Mouse (Mus musculus) CD8-positive naive resting alpha-beta T cell, adult 2 months (primary cell): Measurements from ENCODE around the gene Pdzd2.

Source experiments
- DNase-seq, 2 experiments: peaks; one replicate each; pipeline ENCODE4 v3.0.0; 2022; ENCODE audit warnings: low read depth in 2 of 2, low spot score in 2 of 2

Gene Pdzd2

DNA sequence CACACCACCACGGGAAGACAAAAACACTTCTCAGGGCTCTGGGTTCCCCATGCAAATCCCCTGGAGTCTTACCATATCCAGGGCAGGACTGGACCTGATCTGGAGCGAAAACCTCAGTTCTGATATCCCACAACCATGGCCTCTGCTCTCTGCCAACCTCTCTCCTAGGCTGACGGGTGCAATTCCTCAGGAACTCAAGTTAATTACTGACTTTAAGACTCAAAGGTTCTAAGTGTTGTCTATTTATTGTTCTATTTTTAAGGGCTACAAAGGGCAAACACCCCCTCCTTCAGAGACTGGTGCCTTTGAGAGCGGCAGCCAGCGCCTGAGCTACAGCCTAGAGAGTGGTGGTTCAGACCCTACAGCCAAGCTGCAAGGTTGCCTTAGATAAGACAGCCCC is 65.7 kb downstream of the Pdzd2 start:
- DNase-seq, result no peak

DNA sequence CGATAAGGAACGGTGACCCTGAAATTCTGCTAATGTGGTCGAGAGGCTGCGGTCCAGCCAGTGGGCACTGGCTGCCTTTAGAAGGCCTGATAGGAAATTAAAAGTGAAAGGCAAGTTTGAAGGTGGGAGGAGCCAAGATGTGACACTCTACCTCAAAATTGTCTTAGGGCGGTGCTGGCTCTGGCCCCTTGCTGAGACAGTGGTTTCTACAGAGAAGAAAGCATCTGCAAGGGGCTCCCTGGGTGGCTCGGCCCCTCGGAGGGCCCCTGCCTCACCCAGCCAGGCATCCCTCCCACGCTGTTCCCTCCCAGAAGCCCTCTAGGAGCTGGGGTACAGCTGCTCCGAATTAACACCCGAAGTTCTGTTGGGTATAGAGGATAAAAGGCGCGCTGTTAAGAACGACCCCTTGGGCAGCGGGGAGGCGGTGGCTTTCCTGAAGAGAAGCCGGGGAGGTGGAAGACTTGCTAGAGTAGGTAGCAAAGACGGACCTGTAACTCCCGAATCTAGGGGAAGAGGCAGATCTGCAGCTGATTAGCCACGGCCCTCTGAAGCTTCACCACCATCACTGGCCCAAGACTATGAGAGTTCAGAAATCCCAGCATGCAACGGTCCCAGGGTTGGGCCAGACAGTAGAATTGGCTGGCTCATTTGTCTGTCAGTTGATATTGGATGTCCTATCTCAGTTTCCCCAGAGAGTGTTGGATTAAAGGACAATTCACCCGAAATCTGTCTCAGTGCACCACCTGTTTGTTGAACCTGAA is 71.8 kb downstream of the Pdzd2 start:
- DNase-seq, result peak in 1 of 2 experiments; percentile 6

DNA sequence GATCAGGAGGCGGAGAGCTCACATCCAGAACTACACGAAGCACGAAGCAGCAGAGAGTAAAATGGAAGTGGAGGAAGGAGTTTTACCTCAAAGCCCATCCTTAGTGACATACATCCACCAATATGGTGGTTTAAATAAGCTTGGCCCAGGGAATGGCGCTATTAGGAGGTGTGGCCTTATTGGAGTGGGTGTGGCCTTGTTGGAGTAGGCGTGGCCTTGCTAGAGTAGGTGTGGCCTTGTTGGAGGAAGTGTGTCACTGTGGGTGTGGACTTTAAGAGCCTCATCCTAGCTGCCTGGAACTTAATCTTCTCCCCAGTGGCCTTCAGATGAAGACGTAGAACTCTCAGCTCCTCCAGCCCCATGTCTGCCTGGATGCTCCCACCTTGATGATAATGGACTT is 73.8 kb downstream of the Pdzd2 start:
- no peak for DNase-seq

DNA sequence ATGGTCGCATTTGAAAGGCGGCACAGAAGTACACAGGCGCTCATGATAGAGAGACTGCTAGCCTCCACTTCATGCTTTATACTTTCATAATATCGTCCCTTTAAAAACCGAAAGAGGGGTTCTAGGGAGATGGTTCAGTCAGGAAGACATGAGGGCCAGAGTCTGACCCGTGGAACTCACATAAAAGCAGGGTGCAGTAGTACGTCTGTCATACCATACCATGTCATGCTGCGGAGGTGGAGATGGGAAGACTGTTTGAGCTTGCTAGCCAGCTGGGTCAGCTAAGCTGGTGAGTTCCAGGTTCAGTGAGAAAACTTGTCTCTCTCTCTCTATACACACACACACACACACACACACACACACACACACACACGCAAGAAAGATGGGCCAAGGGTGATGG is 76.4 kb downstream of the Pdzd2 start:
- DNase-seq, result no peak

DNA sequence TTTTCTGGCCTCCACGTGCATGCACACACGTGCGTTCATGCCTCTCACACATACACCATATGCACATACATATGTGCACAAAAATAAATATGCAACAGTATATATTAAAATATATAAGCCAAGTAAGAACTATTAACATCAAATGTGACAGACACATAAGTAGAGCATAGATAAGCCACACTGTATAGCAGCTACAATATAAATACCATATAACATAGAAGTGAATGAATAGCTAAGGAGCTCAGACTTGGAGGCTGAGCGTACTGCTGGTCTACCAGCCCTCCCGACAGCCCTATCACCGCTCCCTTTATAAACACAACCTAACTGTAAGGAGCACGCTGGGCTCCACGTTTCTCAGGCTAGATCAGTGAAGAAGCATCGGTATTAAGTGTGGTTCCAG is 79.4 kb downstream of the Pdzd2 start:
- DNase-seq, result no peak

DNA sequence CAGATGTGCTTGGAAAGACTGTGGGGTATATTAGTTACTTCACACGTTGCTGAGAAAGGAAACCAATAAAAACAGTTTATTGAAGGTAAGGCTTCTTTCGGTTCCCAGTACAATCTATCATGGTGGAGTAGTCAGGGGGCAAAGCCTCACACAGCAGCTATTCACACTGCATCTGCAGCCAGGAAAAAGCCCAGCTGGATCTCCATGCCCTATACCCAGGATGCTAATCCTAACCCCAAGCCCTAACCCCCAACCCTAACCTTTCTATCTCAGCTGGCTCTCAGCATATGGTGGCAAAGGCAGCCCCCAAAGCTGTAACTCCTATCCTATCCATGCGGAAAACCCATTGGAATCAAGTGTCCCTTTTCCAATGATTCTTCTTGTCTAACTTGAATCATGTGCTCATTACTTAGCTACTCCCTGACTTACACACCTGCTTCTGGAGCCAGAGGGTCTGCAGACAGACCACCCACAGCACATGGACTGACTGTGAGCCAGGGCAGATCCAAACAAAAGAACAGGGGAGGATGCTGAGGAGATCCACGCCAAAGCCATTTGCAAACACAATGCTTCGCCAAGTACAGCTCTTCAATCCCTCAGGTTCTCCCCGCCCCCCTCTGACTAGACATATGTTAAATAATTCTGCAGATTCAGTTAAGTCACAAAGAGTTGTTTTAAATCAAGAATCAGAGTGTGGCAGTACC is 83.6 kb downstream of the Pdzd2 start:
- DNase-seq, result no peak

DNA sequence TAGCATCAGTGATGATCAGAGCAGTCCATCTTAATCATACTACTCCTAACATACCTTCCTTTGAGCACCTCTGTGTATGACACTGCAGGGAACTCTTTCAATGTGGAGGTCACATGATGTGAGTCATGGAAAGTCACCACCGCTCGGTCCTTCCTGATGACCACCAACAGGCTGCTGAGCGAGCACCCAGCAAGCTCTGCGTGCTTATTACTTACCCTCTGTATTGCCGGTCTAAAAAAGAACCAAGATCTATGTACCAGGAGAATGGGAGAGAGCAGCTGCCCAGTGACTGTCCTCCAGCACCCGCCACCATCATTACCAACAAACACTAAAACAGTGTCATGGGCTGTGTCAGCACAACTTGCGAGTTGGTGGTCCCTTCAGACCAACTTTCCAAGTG is 84.4 kb downstream of the Pdzd2 start:
- no peak for DNase-seq

DNA sequence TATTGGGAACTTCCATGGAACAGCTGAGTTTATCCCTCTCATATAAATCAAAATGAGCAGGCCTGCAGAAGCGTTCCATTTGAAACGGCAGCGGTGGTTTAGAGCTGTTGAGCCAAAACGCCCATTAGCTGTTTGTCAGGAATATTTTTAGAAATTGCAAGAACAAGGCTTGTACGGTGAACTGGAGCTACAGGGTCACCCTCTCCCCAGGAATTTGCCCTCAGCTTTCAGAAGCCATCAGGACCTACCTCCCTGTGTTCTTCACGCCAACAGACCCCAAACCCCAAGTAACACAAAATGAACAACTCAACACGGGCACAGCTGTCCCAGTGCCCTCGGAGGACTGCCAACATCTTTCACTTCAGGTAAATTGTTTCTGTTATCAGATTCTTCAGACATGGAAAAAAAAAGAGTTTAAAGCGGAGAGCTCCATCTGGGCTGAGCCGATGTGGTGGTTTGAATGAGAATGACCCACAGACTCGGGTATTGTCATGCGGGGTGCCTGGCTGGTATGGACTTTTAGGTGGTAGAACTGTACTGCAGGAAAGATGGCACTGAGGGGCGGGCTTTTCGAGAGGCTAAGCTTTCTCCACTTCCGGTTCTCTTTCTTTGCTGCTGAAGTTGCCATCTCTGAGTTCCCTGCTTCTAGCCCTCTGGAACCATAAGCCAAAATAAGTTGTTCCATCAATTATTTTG is 87.2 kb downstream of the Pdzd2 start:
- DNase-seq, result no peak

DNA sequence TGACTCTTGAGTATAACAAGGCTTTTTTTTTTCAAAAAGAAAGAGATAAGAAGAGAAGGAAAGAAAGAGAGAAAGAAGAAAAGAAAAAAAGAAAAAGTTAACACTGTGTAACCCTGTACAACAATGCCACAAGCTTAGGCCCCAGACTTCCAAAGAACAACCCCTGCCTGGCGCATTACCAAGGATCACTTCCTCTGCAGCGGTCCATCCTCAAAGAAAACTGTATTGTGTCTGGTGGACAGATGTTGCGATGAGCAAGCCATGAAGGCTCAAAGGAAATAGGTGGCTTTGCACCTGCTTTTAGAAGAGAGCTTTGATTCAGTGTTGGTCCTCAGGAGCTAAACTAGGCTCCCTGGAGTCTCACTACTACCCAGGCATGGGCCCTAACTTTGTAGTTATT is 89.5 kb downstream of the Pdzd2 start:
- no peak for DNase-seq

DNA sequence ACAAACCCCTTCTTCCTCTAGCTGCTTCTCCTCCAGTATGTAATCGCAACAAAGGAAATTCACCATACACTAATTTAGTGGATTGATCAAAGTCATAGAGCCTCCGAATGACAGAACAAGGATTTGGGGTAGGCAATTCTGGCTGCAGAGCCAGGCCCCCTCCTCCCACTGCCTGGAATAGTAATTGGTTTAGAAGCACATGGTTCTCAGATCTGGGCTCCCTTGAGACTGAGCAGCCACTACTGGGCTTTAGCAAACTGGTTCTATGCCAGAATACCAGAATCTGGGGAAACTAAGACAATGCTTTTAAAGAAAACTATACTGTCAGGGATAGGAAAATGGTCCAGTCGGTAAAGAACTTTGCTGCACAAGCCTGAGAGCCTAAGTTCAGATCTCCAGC is 90.0 kb downstream of the Pdzd2 start:
- DNase-seq, result no peak

DNA sequence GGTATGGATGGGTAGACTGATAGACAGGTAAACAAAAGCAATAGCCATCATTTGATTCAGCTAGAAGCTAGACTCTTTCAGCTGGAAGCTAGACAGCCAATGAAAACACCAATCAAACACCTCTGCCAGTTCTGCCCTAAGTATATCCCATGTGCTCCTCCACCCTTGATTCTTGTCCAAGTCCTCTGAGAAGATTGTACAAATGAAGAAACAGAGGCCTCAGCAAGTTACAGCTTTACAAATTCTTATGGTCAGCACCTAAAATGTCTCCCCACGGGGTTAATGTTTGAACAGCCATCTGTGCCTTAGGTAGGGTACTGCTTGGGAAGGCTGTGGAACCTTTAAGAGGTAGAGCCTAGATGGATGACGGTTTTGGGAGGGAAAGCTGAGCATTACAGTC is 90.6 kb downstream of the Pdzd2 start:
- DNase-seq, result no peak

DNA sequence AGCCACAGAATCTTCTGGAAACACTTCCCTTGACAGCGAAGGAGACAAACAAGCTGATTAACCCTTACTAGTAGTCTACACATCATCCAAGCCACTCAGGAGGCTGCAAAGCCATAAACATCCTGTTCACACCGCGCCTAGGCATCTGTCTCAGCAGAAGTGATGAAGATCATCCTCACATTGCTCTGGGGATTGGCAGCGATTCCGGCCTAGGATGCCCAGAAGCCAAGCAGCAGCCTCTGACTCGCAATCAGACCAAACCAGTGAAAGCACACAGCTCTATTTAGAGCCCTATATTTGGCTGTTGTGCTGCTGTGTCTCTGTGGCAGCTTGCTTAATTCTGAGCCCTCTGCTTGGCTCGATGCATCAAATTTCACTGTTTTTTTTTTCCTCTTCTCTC is 99.0 kb downstream of the Pdzd2 start:
- DNase-seq, result no peak

DNA sequence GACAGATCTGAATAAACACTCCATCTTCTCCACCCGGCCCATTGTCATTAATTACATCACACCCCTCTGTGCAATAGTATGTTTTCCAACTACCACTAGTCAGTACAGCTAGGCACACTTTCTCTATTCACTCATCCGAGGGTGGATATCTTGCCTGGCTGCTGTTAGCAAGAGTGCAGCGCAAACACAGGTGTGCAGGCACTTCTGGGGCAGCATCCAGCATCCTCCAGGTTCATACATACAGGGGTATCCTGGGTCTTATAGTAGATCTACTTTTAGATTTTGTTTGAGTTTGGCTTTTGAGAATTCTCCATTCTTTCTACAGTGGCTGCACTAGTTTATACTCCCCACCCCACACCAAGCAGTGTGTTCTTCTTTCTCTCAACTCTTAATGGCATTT is 99.9 kb downstream of the Pdzd2 start:
- DNase-seq, result no peak

DNA sequence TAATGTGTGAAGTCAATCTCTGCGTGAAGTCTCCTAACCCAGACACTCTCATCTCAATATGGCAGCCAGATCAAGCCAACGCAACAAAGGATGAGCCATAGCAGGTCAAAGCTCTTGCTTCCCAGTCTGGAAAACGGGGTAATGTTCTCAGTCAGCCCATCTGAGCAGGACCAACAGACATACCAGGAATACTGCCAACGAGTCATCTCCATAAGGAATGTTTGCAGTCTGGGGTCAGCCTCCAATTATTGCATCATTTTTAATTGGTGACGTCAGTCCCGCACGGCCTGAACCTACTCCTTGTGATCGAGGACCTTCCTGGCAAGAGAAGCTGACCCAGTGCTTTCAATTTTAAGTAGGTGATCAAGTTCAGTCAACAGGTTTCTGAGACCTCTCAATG is 100.5 kb downstream of the Pdzd2 start:
- no peak for DNase-seq

DNA sequence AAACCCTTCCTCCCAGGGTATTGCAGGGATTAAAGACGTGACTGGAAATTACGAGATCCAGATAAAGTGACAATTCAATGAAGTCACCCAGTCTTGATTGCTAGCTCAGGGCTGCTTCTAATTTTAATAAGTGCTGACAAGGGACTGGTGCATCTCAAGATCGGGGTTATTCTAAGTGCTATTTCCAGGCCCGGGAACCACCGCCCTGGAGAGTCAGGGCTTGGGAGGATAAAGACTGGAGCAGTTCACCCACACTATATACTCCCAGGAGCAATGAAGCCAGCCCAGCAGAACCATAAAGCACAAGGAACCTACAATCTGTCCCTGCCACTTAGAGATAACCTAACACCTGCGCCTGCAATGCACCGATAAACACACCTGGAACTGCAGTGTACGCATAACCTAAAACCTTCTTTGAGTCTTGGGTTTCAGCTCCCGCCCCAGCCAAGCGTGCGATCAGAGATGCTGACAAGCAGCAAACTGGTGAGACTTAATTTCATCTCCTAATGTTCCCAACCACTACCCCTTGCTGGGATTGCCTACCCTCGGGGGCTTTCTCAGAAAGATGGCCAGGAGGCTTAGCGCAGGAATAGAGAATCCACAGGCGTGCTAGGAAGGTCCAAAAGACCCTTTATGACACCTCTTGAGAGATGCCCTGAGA is 101.2 kb downstream of the Pdzd2 start:
- no peak for DNase-seq

DNA sequence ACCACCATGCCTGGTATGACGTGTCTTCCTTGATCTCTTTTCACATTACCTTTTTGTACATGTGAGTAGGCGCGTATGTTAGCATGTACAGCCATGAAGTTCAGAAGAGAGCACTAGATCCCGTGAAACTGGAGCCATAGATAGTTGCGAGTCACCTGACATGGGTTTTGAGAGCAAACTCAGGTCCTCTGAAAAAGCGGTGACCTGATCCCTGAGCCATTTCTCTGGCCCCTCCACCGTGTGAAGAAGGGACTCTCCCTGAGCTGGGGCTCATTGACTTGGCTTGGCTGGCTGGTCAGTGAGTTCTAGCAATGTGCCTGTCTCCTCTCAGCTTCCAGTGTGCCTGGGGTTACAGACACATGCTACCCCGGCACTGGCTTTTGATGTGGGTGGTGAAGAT is 102.2 kb downstream of the Pdzd2 start:
- DNase-seq, result no peak

DNA sequence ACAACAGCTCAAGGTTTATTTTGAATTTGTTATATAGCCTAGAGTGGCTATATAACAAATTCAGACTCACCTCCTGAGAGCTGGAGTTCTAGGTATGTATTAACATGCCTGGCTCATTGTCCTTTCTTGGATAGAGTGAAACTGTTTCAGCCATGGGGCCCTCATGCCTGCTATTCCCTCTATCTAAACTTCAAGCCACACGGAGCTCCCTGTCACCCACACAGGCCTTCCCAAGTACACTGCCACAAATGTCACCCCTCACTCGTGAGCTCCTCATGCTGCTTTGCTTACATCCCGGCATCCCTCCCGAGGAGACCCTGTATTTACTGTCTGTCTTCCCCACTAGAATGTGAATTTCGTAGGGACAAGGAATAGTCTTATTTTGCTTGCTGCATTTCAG is 103.3 kb downstream of the Pdzd2 start:
- DNase-seq, result no peak

DNA sequence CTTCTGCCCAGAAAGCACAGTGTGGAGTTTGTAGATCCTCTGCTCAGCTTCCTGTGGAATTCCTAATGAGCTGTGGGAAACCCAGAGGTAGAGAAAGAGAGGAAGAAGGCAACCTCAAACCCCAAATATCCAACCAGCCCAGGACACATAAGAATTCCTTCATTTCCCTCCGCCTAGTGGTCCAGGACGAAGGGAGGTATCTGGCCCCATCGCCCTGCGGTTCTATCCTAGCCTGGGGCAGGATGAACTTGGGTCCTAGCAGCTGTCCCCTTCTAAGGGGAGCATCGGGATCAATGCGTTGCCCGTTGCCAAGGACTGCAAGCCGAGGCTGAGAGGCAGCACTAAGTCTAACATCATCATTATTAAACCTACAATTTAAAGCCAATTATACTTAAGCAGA is 104.8 kb downstream of the Pdzd2 start:
- DNase-seq, result no peak

DNA sequence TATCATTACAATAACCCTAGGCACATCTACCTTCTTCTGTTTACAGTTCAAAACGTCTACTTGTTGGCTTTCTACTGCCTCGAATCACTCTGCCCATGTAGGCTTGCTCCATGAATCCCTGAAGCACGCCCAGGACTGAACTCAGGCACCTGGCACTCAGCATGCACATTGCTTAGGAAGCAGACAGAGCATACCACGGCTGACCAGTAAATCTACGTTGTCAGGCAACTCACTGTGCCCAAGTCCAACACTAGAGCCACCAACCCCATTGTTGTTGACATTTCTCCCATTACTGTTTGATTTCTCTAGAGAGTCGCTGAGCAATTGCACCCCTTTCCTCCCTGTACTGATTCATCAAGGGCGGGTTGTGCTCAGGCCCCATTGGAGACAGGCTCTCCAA is 110.6 kb downstream of the Pdzd2 start:
- DNase-seq, result no peak

DNA sequence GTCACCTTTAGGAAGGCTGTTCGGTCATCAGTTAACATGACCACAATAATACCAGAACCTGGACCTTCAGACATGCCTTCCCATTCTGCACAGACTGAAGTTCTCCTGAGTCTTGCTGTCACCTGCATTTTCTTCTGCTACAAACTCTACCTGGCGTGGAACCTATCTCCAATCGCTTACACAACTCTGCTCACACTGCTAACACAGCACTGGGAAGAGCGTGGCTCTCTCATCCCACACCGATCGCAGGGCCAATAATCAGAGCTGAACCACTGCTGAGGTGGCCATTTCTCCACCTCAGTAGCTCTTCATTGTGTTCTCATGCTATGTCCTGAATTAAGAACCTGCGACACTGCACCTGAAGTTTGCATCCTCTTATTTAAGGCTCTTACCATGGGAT is 111.3 kb downstream of the Pdzd2 start:
- DNase-seq, result no peak

DNA sequence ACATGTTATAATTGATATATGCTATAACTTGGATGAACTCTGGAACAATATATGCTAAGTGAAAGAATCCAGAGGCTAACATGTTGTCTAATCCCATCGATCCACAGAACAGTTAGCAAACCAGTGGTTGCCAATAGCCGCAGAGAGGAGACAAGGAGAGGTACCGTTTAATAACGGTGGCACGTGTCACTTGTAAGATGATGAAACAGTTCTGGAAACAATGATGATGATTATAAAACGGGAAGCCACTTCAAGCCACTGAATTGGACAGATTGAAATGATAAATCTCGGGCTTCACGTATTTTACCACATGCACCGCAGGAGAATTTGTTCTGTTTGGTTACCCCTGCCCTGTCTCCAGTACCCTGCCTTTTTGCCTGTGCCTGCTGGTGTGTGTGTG is 112.8 kb downstream of the Pdzd2 start:
- DNase-seq, result no peak

DNA sequence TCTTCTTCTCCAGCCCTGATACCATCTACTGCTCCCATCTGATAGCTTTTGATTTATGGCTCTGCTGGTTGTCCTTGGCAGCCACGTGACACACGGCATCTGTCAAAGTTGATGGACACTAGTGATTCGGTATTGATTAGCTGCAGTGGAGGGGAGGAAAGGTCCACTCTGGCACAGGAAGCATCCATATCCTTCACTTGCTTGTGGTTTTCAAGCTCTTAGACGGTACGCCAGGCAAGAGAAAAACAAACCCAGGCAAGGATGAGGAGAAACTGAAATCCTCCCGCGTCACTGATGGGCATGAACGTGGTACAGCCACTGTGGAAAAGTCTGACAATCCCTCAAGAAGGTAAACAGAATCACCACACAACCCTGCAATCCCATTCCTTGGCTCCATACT is 113.6 kb downstream of the Pdzd2 start:
- no peak for DNase-seq
